Mouse (Mus musculus): ENCODE measurements at regions not wholly inside any gene's neighbourhood (a gene's known extent, or its start where the extent isn't known, plus 50 kb on each side); places are given as distances from the start of the nearest gene placed in this dataset.

DNA sequence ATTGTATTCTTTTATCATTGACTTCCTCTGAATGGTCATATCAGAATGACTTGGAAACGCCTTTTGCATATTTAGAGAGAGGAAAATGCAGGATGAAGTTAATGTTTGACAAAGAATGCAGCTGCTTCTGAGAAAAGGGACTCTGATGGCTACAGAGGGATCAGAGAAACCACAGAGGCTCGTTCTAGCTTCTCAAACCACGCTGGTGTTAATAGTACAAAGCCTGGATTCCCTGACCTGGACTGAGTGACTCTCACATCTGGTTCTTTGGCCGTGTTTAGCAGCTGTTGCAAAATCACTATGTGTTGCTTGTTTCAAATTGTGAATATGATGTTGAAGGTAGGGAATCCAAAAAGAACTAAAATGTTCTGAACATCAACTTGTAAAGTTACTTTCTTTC is 91.5 kb upstream of the Rgs17 start:
- ATAC-seq (ENCODE audit: low FRiP score, low TSS enrichment), result no peak
- Histone ChIP-seq H3K9ac (ENCODE audit: low read depth, low read length) (no peak overlapping the region), H3K4me3 (ENCODE audit: low read length) (no peak overlapping the region), H3K4me1 (ENCODE audit: control insufficient read depth, insufficient read depth, low read length) (no peaks in the 10 kb centered on the region), H3K36me3 (ENCODE audit: control insufficient read depth, insufficient read depth, low read length) (no peaks in the 10 kb centered on the region), H3K27ac (ENCODE audit: low read depth, low read length) (no peak overlapping the region), H3K27me3 (ENCODE audit: control insufficient read depth, insufficient read depth, low read length) (no peaks in the 10 kb centered on the region), H3K9me3 (ENCODE audit: control insufficient read depth, low read length) (no peaks in the 10 kb centered on the region), H3K4me2 (replicated peaks; ENCODE audit: low read depth, low read length) (no peak overlapping the region)
- WGBS, result 68% methylated on average over 4 of the region's 4 CpGs

DNA sequence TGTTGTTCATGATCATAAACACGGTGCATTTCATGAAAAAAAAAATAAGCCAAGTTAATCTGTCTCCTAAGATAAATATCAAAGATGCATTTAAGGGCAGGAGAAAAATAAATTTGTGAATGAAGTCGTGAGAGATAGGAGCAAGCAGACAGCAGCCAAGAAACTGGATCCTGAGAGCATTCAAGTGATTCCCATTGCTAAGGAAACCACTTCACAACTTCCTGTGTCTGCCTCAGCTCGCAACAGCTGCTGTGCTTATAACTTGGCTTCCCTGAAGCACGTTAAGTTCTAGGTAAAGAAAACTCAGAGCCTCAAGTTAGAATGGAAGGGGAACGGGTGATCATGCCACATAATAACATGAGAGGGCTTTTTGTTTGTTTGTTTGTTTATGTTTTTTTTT is 89.3 kb upstream of the Rgs17 start:
- Histone ChIP-seq H3K4me2 (replicated peaks; ENCODE audit: low read depth, low read length) (no peak overlapping the region), H3K36me3 (ENCODE audit: control insufficient read depth, insufficient read depth, low read length) (no peaks in the 10 kb centered on the region), H3K9me3 (ENCODE audit: control insufficient read depth, low read length) (no peaks in the 10 kb centered on the region), H3K27me3 (ENCODE audit: control insufficient read depth, insufficient read depth, low read length) (no peaks in the 10 kb centered on the region), H3K4me1 (ENCODE audit: control insufficient read depth, insufficient read depth, low read length) (no peaks in the 10 kb centered on the region), H3K4me3 (ENCODE audit: low read length) (no peak overlapping the region), H3K9ac (ENCODE audit: low read depth, low read length) (no peak overlapping the region), H3K27ac (ENCODE audit: low read depth, low read length) (no peak overlapping the region)
- ATAC-seq (ENCODE audit: low FRiP score, low TSS enrichment), result no peak
- whole genome bisulfite sequencing, result 47% methylated on average over 5 of the region's 5 CpGs

- Histone ChIP-seq H3K4me2 (replicated peaks; ENCODE audit: low read depth, low read length) (no peak overlapping the region), H3K27ac (ENCODE audit: low read depth, low read length) (no peak overlapping the region), H3K27me3 (ENCODE audit: control insufficient read depth, insufficient read depth, low read length) (no peaks in the 10 kb centered on the region), H3K9me3 (ENCODE audit: control insufficient read depth, low read length) (no peaks in the 10 kb centered on the region), H3K4me1 (ENCODE audit: control insufficient read depth, insufficient read depth, low read length) (no peaks in the 10 kb centered on the region), H3K36me3 (ENCODE audit: control insufficient read depth, insufficient read depth, low read length) (no peaks in the 10 kb centered on the region), H3K9ac (ENCODE audit: low read depth, low read length) (no peak overlapping the region), H3K4me3 (ENCODE audit: low read length) (no peak overlapping the region)
- ATAC-seq (ENCODE audit: low FRiP score, low TSS enrichment), result no peak
- WGBS, result 37% methylated on average over 5 of the region's 5 CpGs
Measured at GRCm38 (mm10) chr10:6011029-6011428, 88.8 kb upstream of the Rgs17 start.

GRCm38 (mm10) chr10:6007238-6007972 is 85.2 kb upstream of the Rgs17 start:
- ATAC-seq (ENCODE audit: low FRiP score, low TSS enrichment), result no peak
- H3K4me1 ChIP-seq (ENCODE audit: control insufficient read depth, insufficient read depth, low read length), result no peaks in the 10 kb centered on the region
- no peaks in the 10 kb centered on the region for H3K9me3 ChIP-seq (ENCODE audit: control insufficient read depth, low read length)
- H3K36me3 ChIP-seq (ENCODE audit: control insufficient read depth, insufficient read depth, low read length), result no peaks in the 10 kb centered on the region
- WGBS, result 48% methylated on average over 1 of the region's 1 CpGs
- no peak overlapping the region for H3K27ac ChIP-seq (ENCODE audit: low read depth, low read length)
- no peak overlapping the region for H3K4me2 ChIP-seq (replicated peaks; ENCODE audit: low read depth, low read length)
- no peaks in the 10 kb centered on the region for H3K27me3 ChIP-seq (ENCODE audit: control insufficient read depth, insufficient read depth, low read length)
- no peak overlapping the region for H3K4me3 ChIP-seq (ENCODE audit: low read length)
- H3K9ac ChIP-seq (ENCODE audit: low read depth, low read length), result no peak overlapping the region

GRCm38 (mm10) chr10:5981433-5981832 is 59.2 kb upstream of the Rgs17 start:
- Histone ChIP-seq H3K4me2 (replicated peaks; ENCODE audit: low read depth, low read length) (no peak overlapping the region), H3K4me3 (ENCODE audit: low read length) (no peak overlapping the region), H3K9ac (ENCODE audit: low read depth, low read length) (no peak overlapping the region), H3K36me3 (ENCODE audit: control insufficient read depth, insufficient read depth, low read length) (no peaks in the 10 kb centered on the region), H3K4me1 (ENCODE audit: control insufficient read depth, insufficient read depth, low read length) (no peaks in the 10 kb centered on the region), H3K27ac (ENCODE audit: low read depth, low read length) (no peak overlapping the region), H3K27me3 (ENCODE audit: control insufficient read depth, insufficient read depth, low read length) (no peaks in the 10 kb centered on the region), H3K9me3 (ENCODE audit: control insufficient read depth, low read length) (no peaks in the 10 kb centered on the region)
- WGBS, result 77% methylated on average over 1 of the region's 1 CpGs
- no peak for ATAC-seq (ENCODE audit: low FRiP score, low TSS enrichment)

DNA sequence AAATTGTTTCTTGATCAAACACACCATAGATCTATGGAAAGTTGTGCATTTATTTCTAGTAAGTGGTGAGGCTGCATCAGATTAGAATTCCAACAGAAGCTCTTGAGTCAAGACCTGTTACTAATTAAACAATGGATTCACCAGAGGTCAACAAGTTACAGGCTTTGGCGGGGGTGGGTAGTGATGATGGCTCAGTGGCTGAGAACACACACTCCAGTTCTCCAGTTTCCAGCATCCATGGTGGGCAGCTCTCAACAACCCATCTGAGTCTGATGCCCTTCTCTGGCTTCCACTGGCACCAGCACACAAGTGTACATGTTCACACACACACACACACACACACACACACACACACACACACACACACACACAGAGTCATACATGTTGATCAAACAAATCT is 56.3 kb upstream of the Rgs17 start:
- no peaks in the 10 kb centered on the region for H3K9me3 ChIP-seq (ENCODE audit: control insufficient read depth, low read length)
- H3K36me3 ChIP-seq (ENCODE audit: control insufficient read depth, insufficient read depth, low read length), result no peaks in the 10 kb centered on the region
- no peak overlapping the region for H3K9ac ChIP-seq (ENCODE audit: low read depth, low read length)
- no peaks in the 10 kb centered on the region for H3K27me3 ChIP-seq (ENCODE audit: control insufficient read depth, insufficient read depth, low read length)
- no peak overlapping the region for H3K4me3 ChIP-seq (ENCODE audit: low read length)
- H3K27ac ChIP-seq (ENCODE audit: low read depth, low read length), result no peak overlapping the region
- H3K4me2 ChIP-seq (replicated peaks; ENCODE audit: low read depth, low read length), result no peak overlapping the region
- no peaks in the 10 kb centered on the region for H3K4me1 ChIP-seq (ENCODE audit: control insufficient read depth, insufficient read depth, low read length)
- WGBS, result 37% methylated on average over 1 of the region's 1 CpGs
- no peak for ATAC-seq (ENCODE audit: low FRiP score, low TSS enrichment)

Data from kidney, embryonic 14.5 days (tissue).